Mouse (Mus musculus) liver, embryonic 12.5 days (tissue): ENCODE data around the gene Iqsec1. TPM values are rescaled to one million over a fixed set of nuclear protein-coding genes. Genes with fewer than 3 reads are reported as not detected.

Source experiments
- ATAC-seq: fragments of 200-750 bp; cut with Nextera tagmentation; 2 replicates; pipeline ENCODE4 v1.8.0; 2017; ENCODE audit warnings: moderate number of reproducible peaks, mild to moderate bottlenecking, moderate library complexity
- H3K27ac ChIP-seq: fragments of 300-500 bp; sonication (generic); 2 replicates; pipeline ENCODE4 v1.5.1; 2016; ENCODE audit warnings: mild to moderate bottlenecking
- H3K27me3 ChIP-seq: fragments of 300-500 bp; sonication (generic); replicated peaks from 2 replicates; pipeline ENCODE4 v1.6.1; 2016; ENCODE audit warnings: mild to moderate bottlenecking, moderate library complexity
- H3K36me3 ChIP-seq: fragments of 300-500 bp; sonication (generic); 2 replicates; pipeline ENCODE4 v1.6.1; 2016; ENCODE audit warnings: mild to moderate bottlenecking, moderate library complexity
- H3K4me1 ChIP-seq: fragments of 300-500 bp; sonication (generic); 2 replicates; pipeline ENCODE4 v1.6.1; 2016
- H3K4me2 ChIP-seq: fragments of 300-500 bp; sonication (generic); 2 replicates; pipeline ENCODE4 v1.6.1; 2016; ENCODE audit warnings: mild to moderate bottlenecking, moderate library complexity
- H3K4me3 ChIP-seq: fragments of 300-500 bp; sonication (generic); 2 replicates; pipeline ENCODE4 v1.5.1; 2016; ENCODE audit warnings: mild to moderate bottlenecking, moderate library complexity
- H3K9ac ChIP-seq: fragments of 300-500 bp; sonication (generic); 2 replicates; pipeline ENCODE4 v1.6.1; 2016; ENCODE audit warnings: mild to moderate bottlenecking, moderate library complexity
- H3K9me3 ChIP-seq: fragments of 300-500 bp; sonication (generic); replicated peaks from 2 replicates; pipeline ENCODE4 v1.6.1; 2016; ENCODE audit warnings: mild to moderate bottlenecking, moderate library complexity
- WGBS: fragments of 180-500 bp; shearing (Covaris S2); methylation state at CpG from one replicate; pipeline ENCODE4 v1.1.7; 2016; ENCODE audit not compliant: insufficient replicate concordance; 5-methylcytosine and 5-hydroxymethylcytosine counted together
- polyA plus RNA-seq: library from polyadenylated mRNA; unstranded; fragments of >200 nt; fragmentation: Nextera tagmentation; extraction: Ambion mirVana; gene quantifications from 2 replicates; pipeline ENCODE4 v1.2.1, GENCODE M21; 2016

The Iqsec1 gene
- polyA plus RNA-seq, 1 experiment from 2014 or later = 3.9 TPM

GRCm38 (mm10) chr6:90808544-90808943 lies 179.9 kb downstream of the Iqsec1 start:
- Histone ChIP-seq H3K36me3 (no peaks in the 10 kb centered on the region), H3K27me3 (peaks cover 34% of the 10 kb centered on the region), H3K9me3 (no peaks in the 10 kb centered on the region), H3K4me2 (no peak overlapping the region), H3K4me3 (no peak overlapping the region), H3K27ac (no peak overlapping the region), H3K4me1 (peaks cover 7% of the 10 kb centered on the region), H3K9ac (no peak overlapping the region)
- no peak for ATAC-seq
- WGBS = 23% methylated on average over 5 of the region's 5 CpGs

- Histone ChIP-seq H3K4me3 (no peak overlapping the region), H3K27me3 (peaks cover 34% of the 10 kb centered on the region), H3K9me3 (no peaks in the 10 kb centered on the region), H3K4me2 (no peak overlapping the region), H3K36me3 (no peaks in the 10 kb centered on the region), H3K4me1 (peaks cover 7% of the 10 kb centered on the region), H3K27ac (no peak overlapping the region), H3K9ac (no peak overlapping the region)
- WGBS = 46% methylated on average over 3 of the region's 3 CpGs
- no peak for ATAC-seq
Observed at GRCm38 (mm10) chr6:90808134-90808533, 180.4 kb downstream of the Iqsec1 start.

GRCm38 (mm10) chr6:90807581-90807980 lies 180.9 kb downstream of the Iqsec1 start:
- ATAC-seq = no peak
- WGBS = 28% methylated on average over 2 of the region's 2 CpGs
- H3K4me1 ChIP-seq = peaks cover 7% of the 10 kb centered on the region

GRCm38 (mm10) chr6:90806743-90807142 lies 181.7 kb downstream of the Iqsec1 start:
- no peak overlapping the region for H3K27ac ChIP-seq
- H3K27me3 ChIP-seq = peaks cover 29% of the 10 kb centered on the region
- no peaks in the 10 kb centered on the region for H3K36me3 ChIP-seq
- no peak overlapping the region for H3K4me3 ChIP-seq
- no peak overlapping the region for H3K9ac ChIP-seq
- H3K9me3 ChIP-seq = no peaks in the 10 kb centered on the region
- 42% methylated on average over 1 of the region's 1 CpGs for WGBS
- H3K4me1 ChIP-seq = peaks cover 7% of the 10 kb centered on the region
- ATAC-seq = no peak
- no peak overlapping the region for H3K4me2 ChIP-seq

More at GRCm38 (mm10) chr6:90807581-90807980, 180.9 kb downstream of the Iqsec1 start:
- Histone ChIP-seq H3K27me3 (peaks cover 34% of the 10 kb centered on the region), H3K9me3 (no peaks in the 10 kb centered on the region), H3K9ac (no peak overlapping the region), H3K4me2 (no peak overlapping the region), H3K27ac (no peak overlapping the region), H3K4me3 (no peak overlapping the region), H3K36me3 (no peaks in the 10 kb centered on the region)

- Histone ChIP-seq H3K27ac (no peak overlapping the region), H3K27me3 (peaks cover 14% of the 10 kb centered on the region), H3K9ac (no peak overlapping the region), H3K4me3 (no peak overlapping the region), H3K36me3 (no peaks in the 10 kb centered on the region), H3K4me1 (peaks cover 7% of the 10 kb centered on the region), H3K4me2 (no peak overlapping the region), H3K9me3 (no peaks in the 10 kb centered on the region)
- no peak for ATAC-seq
- WGBS = 50% methylated on average over 2 of the region's 2 CpGs
Observed at GRCm38 (mm10) chr6:90805101-90805500, 183.4 kb downstream of the Iqsec1 start.

GRCm38 (mm10) chr6:90804646-90805045 lies 183.8 kb downstream of the Iqsec1 start:
- peaks cover 2% of the 10 kb centered on the region; the same call in 1 of the 2 replicates for H3K4me1 ChIP-seq
- H3K4me2 ChIP-seq = no peak overlapping the region
- no peak for ATAC-seq
- H3K27me3 ChIP-seq = peaks cover 9% of the 10 kb centered on the region
- H3K27ac ChIP-seq = no peak overlapping the region
- no peaks in the 10 kb centered on the region for H3K9me3 ChIP-seq
- no peaks in the 10 kb centered on the region for H3K36me3 ChIP-seq
- no peak overlapping the region for H3K4me3 ChIP-seq
- H3K9ac ChIP-seq = no peak overlapping the region

- no peak overlapping the region for H3K4me3 ChIP-seq
- H3K9me3 ChIP-seq = no peaks in the 10 kb centered on the region
- H3K27ac ChIP-seq = no peak overlapping the region
- H3K36me3 ChIP-seq = no peaks in the 10 kb centered on the region
- ATAC-seq = no peak
- H3K4me2 ChIP-seq = no peak overlapping the region
- H3K4me1 ChIP-seq = no peaks in the 10 kb centered on the region
- no peaks in the 10 kb centered on the region for H3K27me3 ChIP-seq
- WGBS = 72% methylated on average over 8 of the region's 8 CpGs
- no peak overlapping the region for H3K9ac ChIP-seq
Observed at GRCm38 (mm10) chr6:90802604-90803003, 185.9 kb downstream of the Iqsec1 start.

- Histone ChIP-seq H3K4me1 (no peaks in the 10 kb centered on the region), H3K27me3 (no peaks in the 10 kb centered on the region), H3K4me3 (no peak overlapping the region), H3K27ac (no peak overlapping the region), H3K36me3 (no peaks in the 10 kb centered on the region), H3K4me2 (no peak overlapping the region), H3K9me3 (no peaks in the 10 kb centered on the region), H3K9ac (no peak overlapping the region)
- no peak for ATAC-seq
- WGBS = 64% methylated on average over 3 of the region's 3 CpGs
Observed at GRCm38 (mm10) chr6:90802058-90802457, 186.4 kb downstream of the Iqsec1 start.

GRCm38 (mm10) chr6:90800825-90801224 lies 187.7 kb downstream of the Iqsec1 start:
- WGBS = 61% methylated on average over 2 of the region's 2 CpGs
- no peaks in the 10 kb centered on the region for H3K4me1 ChIP-seq
- H3K27ac ChIP-seq = no peak overlapping the region
- no peaks in the 10 kb centered on the region for H3K27me3 ChIP-seq
- no peak overlapping the region for H3K9ac ChIP-seq
- no peaks in the 10 kb centered on the region for H3K9me3 ChIP-seq
- no peaks in the 10 kb centered on the region for H3K36me3 ChIP-seq
- H3K4me3 ChIP-seq = no peak overlapping the region
- ATAC-seq = no peak
- no peak overlapping the region for H3K4me2 ChIP-seq

- Histone ChIP-seq H3K4me3 (no peak overlapping the region), H3K36me3 (no peaks in the 10 kb centered on the region), H3K27ac (no peak overlapping the region), H3K9me3 (no peaks in the 10 kb centered on the region), H3K9ac (no peak overlapping the region), H3K27me3 (no peaks in the 10 kb centered on the region), H3K4me1 (no peaks in the 10 kb centered on the region), H3K4me2 (no peak overlapping the region)
- ATAC-seq = no peak
- WGBS = 79% methylated on average over 1 of the region's 1 CpGs
Observed at GRCm38 (mm10) chr6:90799116-90799515, 189.4 kb downstream of the Iqsec1 start.

GRCm38 (mm10) chr6:90798201-90798600 lies 190.3 kb downstream of the Iqsec1 start:
- no peak for ATAC-seq
- no peaks in the 10 kb centered on the region for H3K27me3 ChIP-seq
- no peak overlapping the region for H3K9ac ChIP-seq
- H3K4me1 ChIP-seq = no peaks in the 10 kb centered on the region
- no peaks in the 10 kb centered on the region for H3K9me3 ChIP-seq
- no peak overlapping the region for H3K4me2 ChIP-seq
- no peak overlapping the region for H3K27ac ChIP-seq
- no peak overlapping the region for H3K4me3 ChIP-seq
- H3K36me3 ChIP-seq = no peaks in the 10 kb centered on the region

GRCm38 (mm10) chr6:90796902-90797596 lies 191.4 kb downstream of the Iqsec1 start:
- H3K4me3 ChIP-seq = no peak overlapping the region
- 76% methylated on average over 2 of the region's 2 CpGs for WGBS
- H3K27me3 ChIP-seq = no peaks in the 10 kb centered on the region
- no peak overlapping the region for H3K27ac ChIP-seq
- no peaks in the 10 kb centered on the region for H3K4me1 ChIP-seq
- H3K9ac ChIP-seq = no peak overlapping the region
- no peaks in the 10 kb centered on the region for H3K36me3 ChIP-seq
- no peak for ATAC-seq
- H3K4me2 ChIP-seq = no peak overlapping the region
- H3K9me3 ChIP-seq = no peaks in the 10 kb centered on the region

- Histone ChIP-seq H3K27ac (no peak overlapping the region), H3K4me1 (no peaks in the 10 kb centered on the region), H3K9ac (no peak overlapping the region), H3K27me3 (no peaks in the 10 kb centered on the region), H3K9me3 (no peaks in the 10 kb centered on the region), H3K4me3 (no peak overlapping the region), H3K36me3 (no peaks in the 10 kb centered on the region), H3K4me2 (no peak overlapping the region)
- no peak for ATAC-seq
Observed at GRCm38 (mm10) chr6:90790901-90791300, 197.6 kb downstream of the Iqsec1 start.
